Comparison of ENCODE assay signal across 9 mouse cellular contexts in genomic region chr5:136540952-136541351, GRCm38 (mm10). TPM values are rescaled to one million over a fixed set of nuclear protein-coding genes. Genes with fewer than 3 reads are reported as not detected.
DNase-seq lines count a peak whose midpoint lies in the region; ATAC-seq lines count a peak whose summit lies in the region.
"Had no signal": no experiment of that assay in that cellular context is flagged by ENCODE, and none has a peak within 500 bp of the region (broad histone marks: within the 10 kb centered on the region; RNA-seq: fewer than 3 reads in every experiment).

No protein-coding gene starts in this region.

- peak; percentile 59 for DNase-seq in forebrain, embryonic 14.5 days (ENCODE audit: low spot score)
- no peak for DNase-seq in forebrain, embryonic 11.5 days (ENCODE audit: low spot score)
- DNase-seq in 3T3-L1 (ENCODE audit: low read depth, low spot score) = peak; percentile 68
- peak; percentile 90 for DNase-seq in gastrocnemius, adult 18-20 months (ENCODE audit: low spot score)
- DNase-seq in heart, postnatal 36 days = peak; percentile 78 to 79
- DNase-seq in lung, postnatal 14 days = peak; percentile 70
- no peak for DNase-seq in B cell, adult 2 months
- no peak for DNase-seq in forebrain, embryonic 10.5 days (ENCODE audit: extremely low spot score, low spot score)

- H3K27me3 ChIP-seq in forebrain, embryonic 14.5 days (replicated peaks; ENCODE audit: control insufficient read depth, insufficient read depth, low read length) = no peaks in the 10 kb centered on the region
- H3K27me3 ChIP-seq in forebrain, embryonic 11.5 days (ENCODE audit: control insufficient read depth, insufficient read depth, low read length) = no peaks in the 10 kb centered on the region
- no peaks in the 10 kb centered on the region for H3K27me3 ChIP-seq in forebrain, embryonic 10.5 days (ENCODE audit: poor library complexity, severe bottlenecking)
- H3K27me3 ChIP-seq: midbrain, embryonic 12.5 days had no signal

- H3K9ac ChIP-seq in forebrain, embryonic 14.5 days (ENCODE audit: low read length) = no peak overlapping the region
- no peak overlapping the region for H3K9ac ChIP-seq in forebrain, embryonic 11.5 days (ENCODE audit: low read length)
- H3K9ac ChIP-seq: midbrain, embryonic 12.5 days had no signal

- H3K27ac ChIP-seq in forebrain, embryonic 14.5 days (ENCODE audit: low read depth, low read length) = no peak overlapping the region
- H3K27ac ChIP-seq in forebrain, embryonic 11.5 days (ENCODE audit: low read depth, low read length) = no peak overlapping the region
- no peak overlapping the region for H3K27ac ChIP-seq in forebrain, embryonic 10.5 days
- H3K27ac ChIP-seq: midbrain, embryonic 12.5 days had no signal

- H3K4me1 ChIP-seq in forebrain, embryonic 14.5 days (ENCODE audit: control insufficient read depth, insufficient read depth, low read length) = 0 out of 2 replicates have a peak, but pooled peaks cover 2% of the 10 kb centered on the region
- H3K4me1 ChIP-seq in forebrain, embryonic 11.5 days (replicated peaks; ENCODE audit: control insufficient read depth, insufficient read depth, low read length) = no peaks in the 10 kb centered on the region
- H3K4me1 ChIP-seq in forebrain, embryonic 10.5 days = peaks cover 15% of the 10 kb centered on the region

- no peak overlapping the region for H3K4me2 ChIP-seq in forebrain, embryonic 14.5 days (ENCODE audit: low read length)
- H3K4me2 ChIP-seq in forebrain, embryonic 11.5 days (ENCODE audit: low read depth, low read length, severe bottlenecking) = no peak overlapping the region
- H3K4me2 ChIP-seq: midbrain, embryonic 12.5 days had no signal

- H3K36me3 ChIP-seq in forebrain, embryonic 14.5 days (ENCODE audit: control insufficient read depth, insufficient read depth, low read length) = no peaks in the 10 kb centered on the region
- no peaks in the 10 kb centered on the region for H3K36me3 ChIP-seq in forebrain, embryonic 11.5 days (ENCODE audit: control insufficient read depth, insufficient read depth, low read length)
- H3K36me3 ChIP-seq in forebrain, embryonic 10.5 days (replicated peaks) = no peaks in the 10 kb centered on the region
- H3K36me3 ChIP-seq: midbrain, embryonic 12.5 days had no signal

- no peaks in the 10 kb centered on the region for H3K9me3 ChIP-seq in forebrain, embryonic 14.5 days (replicated peaks; ENCODE audit: control insufficient read depth, low read length)
- H3K9me3 ChIP-seq in forebrain, embryonic 11.5 days (ENCODE audit: control insufficient read depth, low read length) = no peaks in the 10 kb centered on the region
- no peaks in the 10 kb centered on the region for H3K9me3 ChIP-seq in forebrain, embryonic 10.5 days
- H3K9me3 ChIP-seq: midbrain, embryonic 12.5 days had no signal

- no peak for ATAC-seq in forebrain, embryonic 14.5 days
- ATAC-seq in forebrain, embryonic 11.5 days (replicated peaks; ENCODE audit: low FRiP score) = no peak

- no peak overlapping the region for H3K4me3 ChIP-seq in forebrain, embryonic 14.5 days (ENCODE audit: low read depth, low read length)
- H3K4me3 ChIP-seq in forebrain, embryonic 11.5 days (ENCODE audit: low read depth, low read length) = no peak overlapping the region
- no peak overlapping the region for H3K4me3 ChIP-seq in forebrain, embryonic 10.5 days
- H3K4me3 ChIP-seq: midbrain, embryonic 12.5 days had no signal

- intact Hi-C loops in heart, postnatal 36 days (cut with DNase I) = no loop called here

RNA-seq across cellular contexts. Expression of gene Cux1, which starts 26.3 kb away (rescaled TPM):
- 89.6 and 115 TPM in 2 replicates for polyA plus RNA-seq in forebrain, embryonic 14.5 days (2014; fragmentation: Nextera tagmentation; extraction: Ambion mirVana)
- polyA plus RNA-seq in forebrain, embryonic 11.5 days (2014; fragmentation: Nextera tagmentation; extraction: Ambion mirVana) = 156 and 163 TPM in 2 replicates
- 10 to 100 TPM; 82.7 to 88.7 TPM for total RNA-seq in gastrocnemius, adult 18-20 months (2021)
- 10 to 100 TPM; 93.1 to 99.6 TPM for total RNA-seq in heart, postnatal 36 days (2021)
- polyA plus RNA-seq in forebrain, embryonic 10.5 days (2016; fragmentation: Nextera tagmentation; extraction: Ambion mirVana) = 106 and 107 TPM in 2 replicates

Comparison
In these comparisons a context has a peak if more than half of its experiments do, and no peak if none do; other contexts are left out.
1. DNase-seq: peak in forebrain, embryonic 14.5 days (single experiment), 3T3-L1 (single experiment), gastrocnemius, adult 18-20 months (single experiment), heart, postnatal 36 days (2 of 2) and lung, postnatal 14 days (single experiment); none in forebrain, embryonic 11.5 days (single experiment), B cell, adult 2 months (0 of 2) and forebrain, embryonic 10.5 days (single experiment).